Mouse (Mus musculus) MN1 (cell line): Measurements from ENCODE around the gene Gm5142.

ENCODE experiments used
- DNase-seq: peaks from one replicate; pipeline ENCODE4 v3.0.0-alpha.2; 2016; ENCODE audit warnings: low spot score

Gene Gm5142

DNA sequence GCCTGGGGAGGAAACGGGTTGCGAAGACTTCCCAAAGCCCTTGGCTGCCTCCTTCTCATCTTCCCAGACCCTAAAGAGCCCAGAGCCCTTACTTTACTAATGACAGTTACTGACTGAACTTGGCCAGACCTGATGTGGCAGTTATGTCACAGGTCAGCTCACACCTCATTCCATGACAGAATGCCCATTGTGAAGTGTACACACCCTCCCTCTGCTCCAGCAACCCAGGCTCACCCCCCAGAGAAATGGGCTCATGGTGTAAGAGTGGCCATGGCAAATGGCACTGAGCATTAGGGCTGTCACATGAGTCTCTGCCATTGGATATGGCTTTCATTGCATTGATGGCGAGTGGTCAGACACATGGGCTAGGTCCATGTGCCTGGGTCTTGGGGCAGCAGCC lies at the start of gene Gm5142:
TSS of gene Gm5142 (minus strand) at position 101 of the 400 bp plus-strand sequence.
- no peak for DNase-seq

DNA sequence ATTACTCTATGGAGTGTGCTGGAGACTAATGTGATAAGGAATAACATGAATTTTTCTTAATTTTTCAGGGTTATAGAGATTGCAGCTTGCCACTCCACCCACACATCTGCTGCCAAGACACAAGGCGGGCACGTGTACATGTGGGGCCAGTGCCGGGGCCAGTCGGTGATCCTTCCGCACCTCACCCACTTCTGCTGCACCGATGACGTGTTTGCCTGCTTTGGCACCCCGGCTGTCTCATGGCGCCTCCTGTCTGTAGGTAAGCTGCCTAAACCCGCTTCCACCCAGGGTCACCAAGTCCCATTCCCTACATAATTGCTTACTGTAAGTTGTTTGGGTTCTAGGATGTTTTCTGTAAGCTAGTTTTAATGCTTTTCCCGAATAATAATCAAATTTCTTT lies 47.7 kb upstream of the Gm5142 start:
- DNase-seq = no peak

DNA sequence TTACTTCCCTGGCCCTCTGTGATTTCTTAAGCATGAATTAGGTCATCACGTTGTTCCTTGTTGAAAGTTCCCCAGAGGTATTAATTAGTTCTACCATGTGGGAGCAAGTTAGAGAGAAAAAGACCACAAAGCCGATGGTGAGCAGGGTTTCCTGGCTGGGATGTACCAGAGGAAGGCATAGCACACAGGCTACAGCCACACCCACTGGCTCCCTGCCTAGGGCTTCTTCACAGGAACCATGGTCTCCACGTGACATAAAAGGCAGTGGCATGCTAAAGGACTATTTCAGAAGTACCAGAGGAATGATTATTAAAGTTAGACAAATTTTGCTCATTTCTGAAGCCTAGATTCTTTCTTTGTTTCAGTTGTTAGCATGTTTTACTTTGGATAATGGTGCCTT lies 40.7 kb upstream of the Gm5142 start:
- DNase-seq = no peak

DNA sequence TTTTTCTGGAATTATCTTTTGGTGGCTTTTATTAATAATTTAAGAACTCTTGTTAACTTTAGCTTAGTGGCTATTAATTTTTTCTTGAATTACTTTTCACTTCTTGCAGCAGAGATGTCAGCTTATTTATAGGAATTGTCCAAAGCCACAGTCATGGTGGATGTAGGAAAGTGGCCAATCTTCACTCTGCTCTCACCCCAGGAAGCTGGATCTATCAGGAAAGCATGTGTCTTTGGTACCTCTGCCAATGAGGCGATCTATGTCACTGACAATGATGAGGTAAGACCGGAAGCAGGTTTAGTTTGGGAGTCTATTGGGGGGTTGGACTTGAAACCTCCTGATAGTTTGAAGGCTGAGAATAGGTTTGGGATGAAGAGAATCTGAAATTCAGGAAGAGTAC lies 31.3 kb upstream of the Gm5142 start:
- DNase-seq = no peak

DNA sequence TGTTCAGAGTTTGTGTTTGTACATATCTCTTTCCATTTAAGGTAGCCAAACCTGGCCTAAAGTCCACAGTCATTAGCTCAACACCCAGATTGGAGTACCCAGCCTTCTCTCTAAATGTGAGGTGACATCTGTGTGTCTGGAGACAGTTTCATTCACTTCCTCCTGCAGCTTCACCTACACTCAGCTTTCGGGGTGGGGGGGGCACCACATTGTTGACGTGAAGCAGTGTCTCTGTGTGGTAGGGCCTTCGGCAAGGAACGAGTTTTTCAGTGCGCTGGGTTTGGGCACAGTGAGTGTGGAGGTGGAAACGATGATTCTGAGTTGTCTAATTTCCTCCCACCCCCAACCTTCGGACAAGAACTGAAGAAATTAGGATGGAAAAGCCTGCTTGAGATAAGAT lies 30.5 kb upstream of the Gm5142 start:
- DNase-seq = no peak

DNA sequence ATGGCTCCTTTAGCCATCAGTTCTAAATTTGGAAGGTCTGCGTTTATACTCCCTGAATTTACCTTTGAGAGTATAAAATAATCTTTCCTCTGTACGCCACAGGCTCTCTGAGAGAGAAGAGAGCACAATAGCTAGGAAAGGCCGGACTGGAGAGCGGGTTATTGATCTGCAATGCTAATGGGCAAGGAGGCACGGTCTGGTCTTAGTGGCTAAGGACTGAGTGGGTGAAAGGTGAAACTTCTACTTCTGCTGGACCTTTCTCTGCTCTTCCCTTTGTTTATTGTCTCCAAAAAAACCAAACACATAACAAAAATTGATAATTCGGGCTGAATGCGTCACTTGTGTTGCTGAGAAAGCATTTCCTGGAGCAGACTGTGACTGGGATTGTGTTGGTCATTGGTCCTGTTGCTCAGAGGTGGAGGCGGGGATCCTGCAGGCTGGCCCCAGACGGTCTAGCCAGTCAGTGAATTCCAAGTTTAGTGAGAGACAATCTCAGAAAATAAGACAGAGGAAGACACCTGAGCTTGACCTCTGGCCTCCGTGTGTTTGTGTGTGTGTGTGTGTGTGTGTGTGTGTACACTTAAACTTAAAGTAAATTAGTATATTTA lies 27.5 kb upstream of the Gm5142 start:
- DNase-seq = no peak

DNA sequence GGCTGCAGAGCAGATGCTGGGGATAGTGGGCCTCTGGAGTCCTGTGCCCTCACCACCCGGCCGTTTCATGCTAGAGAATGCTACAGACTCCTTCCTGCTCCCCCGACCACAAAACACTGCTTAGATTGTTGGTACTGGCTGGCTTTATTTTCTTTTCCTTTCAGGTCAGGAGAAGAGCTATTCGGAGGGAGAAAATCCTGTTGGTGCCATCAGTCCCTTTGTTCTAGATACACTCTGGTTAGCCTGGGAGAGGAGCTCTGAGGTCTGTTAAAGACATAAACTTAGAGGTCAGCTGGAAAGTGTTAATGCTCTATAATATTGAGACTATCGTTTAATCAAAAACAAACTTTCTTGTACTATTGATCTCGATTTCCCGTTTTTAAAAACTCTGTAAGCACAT lies 26.9 kb upstream of the Gm5142 start:
- DNase-seq = no peak

DNA sequence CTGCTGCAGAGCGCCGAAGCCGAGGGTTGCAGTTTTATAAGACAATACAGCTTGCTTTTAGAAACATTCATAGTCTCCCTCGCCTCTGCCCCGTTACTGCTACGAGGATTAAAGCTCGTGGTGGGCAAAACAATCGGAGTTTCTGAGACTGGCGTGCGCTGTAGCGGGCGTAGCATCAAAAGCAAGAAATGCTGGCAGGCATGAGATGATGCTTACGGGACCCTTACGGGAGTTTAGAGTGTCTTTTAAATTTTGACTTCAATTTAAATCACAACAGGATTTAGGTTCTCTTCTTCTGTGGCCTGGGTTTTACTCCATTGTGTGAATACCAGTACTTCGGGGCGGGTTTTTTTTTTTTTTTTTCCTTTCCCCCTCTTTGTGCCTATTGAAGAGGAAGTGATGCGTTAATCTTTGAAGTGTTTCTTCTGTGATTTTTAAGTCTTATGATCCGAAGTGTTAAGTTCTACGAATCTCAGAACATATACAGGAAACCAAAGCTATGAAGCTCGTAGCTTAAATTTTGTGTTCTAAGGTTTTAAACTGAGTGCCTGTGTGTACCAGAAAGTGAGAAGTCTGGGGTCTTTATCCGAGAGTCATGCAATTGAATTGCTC lies 23.2 kb upstream of the Gm5142 start:
- DNase-seq = no peak

DNA sequence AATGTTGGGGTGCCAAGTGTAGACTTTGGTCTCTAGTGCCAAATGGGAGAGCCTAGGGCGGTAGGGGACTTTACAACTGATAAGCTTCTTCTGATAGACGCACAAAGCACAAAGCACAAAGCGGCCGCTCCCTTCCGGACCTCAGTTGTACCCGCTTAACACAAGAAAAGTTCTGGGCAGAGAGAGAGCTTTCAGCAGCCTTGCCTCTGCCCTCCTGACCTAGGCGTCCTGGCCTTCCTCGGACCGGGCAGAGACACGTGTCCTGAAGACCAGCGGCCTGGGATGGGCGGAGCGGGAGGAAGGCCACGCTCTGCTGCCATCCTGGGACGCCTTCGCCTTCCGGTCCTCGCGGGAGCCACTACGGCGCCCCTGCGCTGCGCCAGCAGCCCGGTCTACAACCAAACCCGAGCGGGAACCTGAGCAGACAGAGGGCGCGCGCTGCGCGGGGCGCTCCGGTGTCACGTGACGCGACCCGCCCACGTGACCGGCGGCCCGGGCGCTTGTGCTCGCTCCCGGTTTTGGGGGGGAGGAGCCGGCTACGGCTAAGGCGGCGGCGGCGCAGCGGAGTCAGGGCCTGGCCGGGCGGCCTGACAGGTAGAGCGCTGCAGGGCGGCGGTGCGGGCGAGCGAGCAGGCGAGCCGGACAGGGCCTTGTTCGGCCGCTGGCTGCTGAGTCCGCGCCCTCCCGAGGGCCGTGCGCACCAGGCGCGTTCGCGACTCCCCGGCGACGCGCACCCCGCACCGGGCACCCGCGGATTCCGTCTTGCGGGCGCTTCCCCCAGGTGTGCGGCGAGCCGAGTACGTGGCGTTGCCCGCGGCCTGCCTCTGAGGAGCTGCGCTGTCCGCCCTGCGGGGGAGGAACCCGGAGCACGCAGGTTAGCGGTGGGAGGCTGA lies 22.4 kb upstream of the Gm5142 start, which contains the start of gene Rcbtb1:
TSS of gene Rcbtb1 (plus strand) at position 499 of the 893 bp plus-strand sequence.
- peak; percentile 94 for DNase-seq

DNA sequence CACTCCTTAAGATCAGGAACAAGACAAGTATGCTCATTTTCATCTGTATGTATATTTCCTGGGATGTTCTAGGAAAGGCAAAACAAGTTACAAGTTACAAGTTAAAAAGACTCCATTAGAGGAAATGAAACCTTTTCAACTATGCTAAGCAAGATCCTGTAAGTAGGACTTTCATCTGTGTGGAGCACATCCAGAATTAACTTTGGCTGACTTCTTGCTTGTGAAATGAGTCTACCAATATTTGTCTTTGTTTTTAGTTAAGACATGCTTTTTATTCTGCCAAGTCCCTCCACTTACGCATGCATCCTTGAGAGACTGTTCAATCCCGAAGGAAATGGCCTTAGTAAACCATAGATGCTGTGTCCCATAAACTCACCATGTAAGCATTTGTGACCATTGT lies 7.6 kb upstream of the Gm5142 start:
- DNase-seq = no peak

DNA sequence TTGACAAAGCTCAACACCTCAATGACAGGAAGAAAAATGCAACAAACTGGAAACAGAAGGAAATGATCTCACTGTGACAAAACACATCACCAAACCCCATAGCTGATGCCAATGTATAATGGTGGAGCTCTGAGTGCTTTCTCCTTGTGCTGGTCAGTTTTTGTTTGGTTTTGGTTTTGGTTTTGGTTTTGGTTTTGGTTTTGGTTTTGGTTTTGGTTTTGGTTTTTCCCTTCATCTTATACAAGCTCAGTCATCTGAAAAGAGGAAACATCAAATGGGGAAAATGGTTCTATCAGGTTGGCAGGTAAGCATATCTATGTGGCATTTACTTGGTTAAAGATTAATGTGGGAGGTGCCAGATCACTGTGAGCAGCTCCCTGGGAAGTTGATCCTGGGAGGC lies 7.0 kb upstream of the Gm5142 start:
- no peak for DNase-seq

DNA sequence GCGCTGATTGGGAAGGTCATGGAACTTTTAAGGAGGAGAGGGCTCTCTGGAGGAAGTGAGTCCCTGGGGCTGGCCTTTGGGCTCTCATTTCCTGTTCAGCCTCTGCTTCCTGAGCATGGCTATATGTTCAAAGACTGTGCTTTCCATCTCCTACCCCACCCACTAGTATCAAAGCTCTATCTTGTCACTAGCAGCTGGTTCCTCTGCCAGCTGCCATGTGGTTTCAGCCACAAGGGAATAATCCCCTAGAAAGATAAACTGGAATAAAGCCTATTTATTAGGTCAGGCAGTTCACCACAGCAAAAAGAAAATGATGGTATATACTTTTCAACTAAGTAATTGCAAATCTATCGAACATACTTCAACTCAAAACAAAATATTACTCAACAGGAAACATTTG lies 4.2 kb upstream of the Gm5142 start:
- DNase-seq = no peak

DNA sequence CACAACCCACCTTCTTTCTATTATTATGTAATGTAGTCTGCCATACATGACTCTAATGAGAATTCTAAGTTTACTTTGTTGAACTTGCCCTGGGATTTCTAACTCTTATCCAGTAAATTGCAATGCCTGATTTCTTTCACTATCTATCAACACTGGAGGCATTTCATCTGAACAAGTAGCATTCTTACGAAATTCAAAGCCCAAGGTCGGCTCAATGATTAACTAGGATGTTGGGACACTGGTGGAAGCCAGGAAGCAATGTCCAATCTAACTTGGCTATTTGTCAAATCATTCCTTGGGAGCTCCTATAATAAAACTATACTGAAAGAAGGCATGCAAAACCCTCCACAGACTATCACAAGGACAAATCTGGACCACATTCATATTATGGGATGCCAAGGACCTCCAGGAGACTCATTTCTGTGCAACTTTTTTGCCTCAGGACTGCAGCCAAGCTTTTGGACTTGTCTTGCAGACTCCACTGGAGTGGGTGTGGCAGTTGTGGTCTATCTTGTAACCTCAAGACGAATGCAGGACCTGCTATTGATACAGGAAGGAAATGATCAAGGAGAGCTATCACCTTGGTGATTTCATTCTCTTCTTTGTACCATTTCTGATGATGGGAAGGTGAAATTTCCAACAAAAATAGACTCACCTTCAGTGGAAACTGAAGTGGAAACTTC lies 21.4 kb downstream of the Gm5142 start:
- no peak for DNase-seq

DNA sequence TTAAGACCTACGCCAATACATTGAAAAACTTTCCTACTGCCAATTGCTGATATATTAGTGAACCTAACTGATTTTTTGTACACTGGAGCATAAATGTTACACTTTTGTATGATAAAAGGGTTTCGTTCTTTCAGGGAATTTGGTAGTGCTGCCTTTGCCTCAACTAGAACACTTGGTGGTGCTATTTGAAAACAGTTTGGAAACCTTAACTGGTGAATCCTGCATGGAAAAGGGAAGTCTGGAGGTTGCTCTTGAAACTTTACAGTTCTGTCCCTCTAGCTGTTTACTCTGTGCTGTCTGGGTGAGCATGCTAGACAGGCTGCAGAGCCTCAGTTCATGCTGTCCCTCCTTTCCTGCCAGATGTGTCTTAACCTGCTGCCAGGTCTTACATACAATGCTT lies 23.0 kb downstream of the Gm5142 start:
- DNase-seq = no peak

DNA sequence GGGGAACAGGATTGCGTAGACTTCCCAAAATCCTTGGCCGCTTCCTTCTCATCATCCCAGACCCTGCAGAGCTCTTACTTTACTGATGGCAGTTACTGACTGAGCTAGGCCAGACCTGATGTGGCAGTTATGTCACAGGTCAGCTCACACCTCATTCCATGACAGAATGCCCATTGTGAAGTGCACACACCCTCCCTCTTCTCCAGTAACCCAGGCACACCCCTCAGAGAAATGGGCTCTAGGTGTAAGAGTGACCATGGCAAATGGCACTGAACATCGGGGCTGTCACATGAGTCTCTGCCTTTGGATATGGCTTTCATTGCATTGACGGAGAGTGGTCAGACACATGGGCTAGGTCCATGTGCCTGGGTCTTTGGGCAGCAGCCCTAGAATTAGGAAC lies 35.8 kb downstream of the Gm5142 start, which contains the start of gene 1700129C05Rik:
TSS of gene 1700129C05Rik (minus strand) at position 101 of the 400 bp plus-strand sequence.
- DNase-seq = no peak

DNA sequence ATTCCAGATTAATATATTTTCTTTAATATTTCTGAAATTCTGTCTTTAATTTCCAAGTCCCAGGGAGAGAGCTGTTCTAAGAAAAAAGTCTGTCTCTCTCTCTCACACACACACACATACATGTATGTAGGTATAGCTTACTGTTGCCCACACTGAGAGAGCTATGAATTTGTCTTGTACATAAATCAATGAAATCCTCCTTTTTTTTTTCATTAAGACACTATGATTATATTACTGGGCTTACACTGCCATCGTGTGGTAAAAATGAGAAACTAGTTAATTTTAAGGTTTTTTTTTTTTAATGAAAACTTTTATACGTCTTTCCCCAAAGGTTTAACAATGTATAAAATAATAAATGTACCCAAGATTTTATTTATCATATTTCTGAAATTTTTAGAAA lies 64.3 kb downstream of the Gm5142 start:
- peak; percentile 14 for DNase-seq
